Mouse (Mus musculus) lung, adult 2 months (tissue): Measurements from ENCODE around the gene Gna15. TPM values are rescaled to one million over a fixed set of nuclear protein-coding genes. Genes with fewer than 3 reads are reported as not detected.

Source experiments
- DNase-seq: peaks from one replicate; pipeline ENCODE4 v3.0.0; 2022
- H3K4me1 ChIP-seq: fragments of 200-500 bp; 2 replicates; pipeline ENCODE4 v1.6.1; 2011; ENCODE audit warnings: low read length; ENCODE audit not compliant: control insufficient read depth, insufficient read depth
- H3K4me3 ChIP-seq: fragments of 200-500 bp; replicated peaks from 2 replicates; pipeline ENCODE3; 2011; ENCODE audit warnings: low read depth, mild to moderate bottlenecking, control low read depth, low read length; ENCODE audit errors: extremely low read depth
- CTCF ChIP-seq: fragments of 200-500 bp; IDR thresholded peaks from 2 replicates; pipeline ENCODE4 v1.5.1; 2011; ENCODE audit warnings: mild to moderate bottlenecking, low read length, control low read depth; ENCODE audit not compliant: insufficient read depth
- POLR2A ChIP-seq: fragments of 200-500 bp; IDR thresholded peaks from 2 replicates; pipeline ENCODE4 v1.6.1; 2011; ENCODE audit warnings: low read depth, mild to moderate bottlenecking, control low read depth, low read length, borderline replicate concordance; ENCODE audit errors: extremely low read depth
- WGBS: fragments of 180-500 bp; shearing (Covaris S2); methylation state at CpG from one replicate; pipeline ENCODE4 v1.1.7; 2018; 5-methylcytosine and 5-hydroxymethylcytosine counted together
- polyA plus RNA-seq: library from polyadenylated mRNA; depleted of rRNA; stranded (reverse); fragments of >200 nt; gene quantifications from 2 replicates; pipeline ENCODE4 v1.2.3, GENCODE M21; 2012

Gene Gna15
- polyA plus RNA-seq, 1 experiment, result 9.5 TPM

GRCm38 (mm10) chr10:81491018-81491417, 33.0 kb downstream of the Gna15 start:
- WGBS, result 90% methylated on average over 9 of the region's 9 CpGs
- no peak for DNase-seq
- no peak for TF ChIP-seq CTCF
- no peak for TF ChIP-seq POLR2A
- Histone ChIP-seq H3K4me3 (no peak overlapping the region), H3K4me1 (peaks cover 10% of the 10 kb centered on the region)

GRCm38 (mm10) chr10:81489941-81490340, 34.1 kb downstream of the Gna15 start:
- H3K4me1 ChIP-seq, result peaks cover 5% of the 10 kb centered on the region; the same call in 1 of the 2 replicates
- no peak overlapping the region for H3K4me3 ChIP-seq
- 85% methylated on average over 14 of the region's 14 CpGs for WGBS
- TF ChIP-seq POLR2A (no peak), CTCF (no peak)
- DNase-seq, result no peak

DNA sequence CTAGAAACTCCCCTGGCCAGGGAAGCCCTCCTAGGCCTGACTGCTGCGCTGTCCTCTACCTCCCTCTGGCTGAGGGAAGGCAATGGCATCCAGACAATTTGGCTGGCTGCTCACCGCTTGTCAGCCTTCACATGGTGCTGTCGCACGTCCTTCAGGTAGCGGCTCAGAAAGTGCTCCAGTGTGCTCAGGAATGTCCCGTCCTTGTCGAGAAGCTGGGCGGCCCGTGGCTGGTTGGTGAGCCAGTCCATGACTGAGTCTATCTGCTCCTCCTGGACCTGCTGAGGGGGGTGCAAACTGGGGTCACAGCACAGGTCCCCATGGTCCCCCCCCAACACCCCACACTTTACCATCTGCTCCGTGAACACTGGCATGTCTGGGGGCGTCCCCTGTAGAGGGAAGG, 35.9 kb downstream of the Gna15 start:
- Histone ChIP-seq H3K4me3 (no peak overlapping the region), H3K4me1 (no peaks in the 10 kb centered on the region)
- DNase-seq, result no peak
- TF ChIP-seq POLR2A (no peak), CTCF (no peak)
- WGBS, result 69% methylated on average over 11 of the region's 11 CpGs

GRCm38 (mm10) chr10:81486496-81486895, 37.5 kb downstream of the Gna15 start:
- WGBS, result 87% methylated on average over 10 of the region's 10 CpGs
- H3K4me3 ChIP-seq, result no peak overlapping the region
- TF ChIP-seq POLR2A (no peak), CTCF (no peak)

GRCm38 (mm10) chr10:81485479-81486018, 38.5 kb downstream of the Gna15 start:
- DNase-seq, result no peak
- no peak for TF ChIP-seq POLR2A
- no peak for TF ChIP-seq CTCF
- 66% methylated on average over 7 of the region's 7 CpGs for WGBS
- H3K4me1 ChIP-seq, result peaks cover 8% of the 10 kb centered on the region; the same call in 1 of the 2 replicates
- no peak overlapping the region for H3K4me3 ChIP-seq

More at GRCm38 (mm10) chr10:81486496-81486895, 37.5 kb downstream of the Gna15 start:
- no peak for DNase-seq
- peaks cover 8% of the 10 kb centered on the region; the same call in 1 of the 2 replicates for H3K4me1 ChIP-seq

DNA sequence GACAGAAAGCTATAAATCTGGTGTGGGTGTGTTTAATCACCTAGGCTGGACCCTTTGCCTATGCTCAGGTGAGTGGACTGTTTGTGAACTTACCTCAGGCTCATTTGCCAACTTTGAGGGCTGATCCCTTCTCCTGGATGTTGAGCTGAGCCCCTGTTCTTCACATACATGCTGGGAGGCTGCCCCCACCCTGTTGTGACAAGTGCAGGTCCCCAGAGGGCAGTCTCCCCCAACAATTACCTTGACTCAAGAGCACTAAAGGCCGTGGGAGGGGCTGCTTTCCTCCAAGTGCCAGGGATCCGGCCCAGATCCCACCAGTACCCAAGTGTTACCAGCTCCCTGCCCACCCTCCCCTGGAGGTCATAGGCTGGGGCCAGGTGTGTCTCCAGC, 39.0 kb downstream of the Gna15 start:
- no peak for DNase-seq
- TF ChIP-seq CTCF, result peak; percentile 12; the same call in 1 of the 2 replicates
- TF ChIP-seq POLR2A, result no peak

DNA sequence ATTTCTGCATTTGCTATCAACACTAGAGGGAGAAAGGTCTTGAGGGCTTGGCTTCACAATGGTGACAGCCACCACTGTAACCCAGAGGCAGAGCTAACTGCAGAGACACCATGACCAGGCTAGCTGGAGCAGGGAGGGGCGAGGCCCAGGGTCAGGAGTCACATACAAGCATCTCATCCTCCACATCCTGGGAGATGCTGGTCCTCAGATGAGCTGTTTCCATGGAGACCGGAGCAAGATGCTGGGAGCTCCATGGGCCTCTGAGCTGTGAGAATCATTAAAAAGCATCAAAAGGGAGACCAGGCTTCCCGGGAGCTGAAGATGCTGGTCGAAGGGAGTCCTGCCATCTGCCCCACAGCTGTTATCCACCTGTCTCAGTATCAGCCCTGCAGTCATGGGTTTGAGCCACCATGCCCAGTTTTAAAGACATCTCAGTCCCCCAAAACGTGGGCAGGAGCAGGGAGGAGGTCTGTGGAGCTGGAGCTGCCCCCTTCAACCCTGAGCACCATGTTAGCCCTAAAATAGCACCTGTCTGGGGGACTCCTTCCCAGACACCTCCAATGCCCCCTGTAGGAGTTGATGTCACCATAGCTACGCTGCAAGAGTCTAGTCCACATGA, 39.5 kb downstream of the Gna15 start:
- WGBS, result 66% methylated on average over 6 of the region's 6 CpGs
- DNase-seq, result no peak
- TF ChIP-seq CTCF (no peak), POLR2A (peak; percentile 16; the same call in 1 of the 2 replicates)

More for the DNA sequence above, 39.0 kb downstream of the Gna15 start:
- whole genome bisulfite sequencing, result 8% methylated on average over 2 of the region's 2 CpGs
- Histone ChIP-seq H3K4me3 (no peak overlapping the region), H3K4me1 (peaks cover 8% of the 10 kb centered on the region; the same call in 1 of the 2 replicates)

GRCm38 (mm10) chr10:81483983-81484382, 40.0 kb downstream of the Gna15 start:
- TF ChIP-seq CTCF, result peak; percentile 38
- TF ChIP-seq POLR2A, result no peak
- Histone ChIP-seq H3K4me3 (no peak overlapping the region), H3K4me1 (peaks cover 8% of the 10 kb centered on the region; the same call in 1 of the 2 replicates)
- no peak for DNase-seq
- WGBS, result 17% methylated on average over 9 of the region's 9 CpGs

More for the DNA sequence above, 39.5 kb downstream of the Gna15 start:
- H3K4me3 ChIP-seq, result no peak overlapping the region
- peaks cover 8% of the 10 kb centered on the region; the same call in 1 of the 2 replicates for H3K4me1 ChIP-seq

GRCm38 (mm10) chr10:81482533-81482889, 41.5 kb downstream of the Gna15 start, which contains the start of gene Celf5:
Gene Celf5 (minus strand): TSS chr10:81482709.
- Histone ChIP-seq H3K4me3 (peak within 1 kb of the TSS; percentile 66), H3K4me1 (peaks cover 8% of the 10 kb centered on the region; the same call in 1 of the 2 replicates)
- under 1% methylated on average over 36 of the region's 36 CpGs for WGBS
- peak; percentile 68 for DNase-seq
- TF ChIP-seq CTCF (peak; percentile 20; the same call in 1 of the 2 replicates), POLR2A (no peak)
